Mouse (Mus musculus) intestine, postnatal 0 days (tissue): Measurements from ENCODE around the gene Mvb12b. TPM values are rescaled to one million over a fixed set of nuclear protein-coding genes. Genes with fewer than 3 reads are reported as not detected.

Experiments
- ATAC-seq: fragments of 200-750 bp; cut with Nextera tagmentation; 2 replicates; pipeline ENCODE4 v1.8.0; 2017; ENCODE audit warnings: mild to moderate bottlenecking, moderate TSS enrichment, moderate library complexity
- H3K27ac ChIP-seq: fragments of 300-500 bp; sonication (generic); 2 replicates; pipeline ENCODE4 v1.5.1; 2014; ENCODE audit warnings: mild to moderate bottlenecking, low read depth, low read length, moderate library complexity
- H3K27me3 ChIP-seq: fragments of 300-500 bp; sonication (generic); replicated peaks from 2 replicates; pipeline ENCODE4 v1.6.1; 2014; ENCODE audit warnings: low read length, mixed read lengths; ENCODE audit not compliant: control insufficient read depth, insufficient read depth
- H3K36me3 ChIP-seq: fragments of 300-500 bp; sonication (generic); 2 replicates; pipeline ENCODE4 v1.6.1; 2014; ENCODE audit warnings: mild to moderate bottlenecking, moderate library complexity; ENCODE audit not compliant: control insufficient read depth, insufficient read depth
- H3K4me1 ChIP-seq: fragments of 300-500 bp; sonication (generic); replicated peaks from 2 replicates; pipeline ENCODE4 v1.6.1; 2014; ENCODE audit warnings: antibody characterized with exemption, low read length, mixed read lengths; ENCODE audit not compliant: control insufficient read depth, insufficient read depth
- H3K4me2 ChIP-seq: fragments of 300-500 bp; sonication (generic); replicated peaks from 2 replicates; pipeline ENCODE4 v1.6.1; 2014; ENCODE audit warnings: low read depth, mild to moderate bottlenecking, moderate library complexity
- H3K4me3 ChIP-seq: fragments of 300-500 bp; sonication (generic); 2 replicates; pipeline ENCODE4 v1.5.1; 2014; ENCODE audit warnings: low read depth, low read length
- H3K9ac ChIP-seq: fragments of 300-500 bp; sonication (generic); 2 replicates; pipeline ENCODE4 v1.6.1; 2014; ENCODE audit warnings: mild to moderate bottlenecking, low read depth, low read length
- H3K9me3 ChIP-seq: fragments of 300-500 bp; sonication (generic); 2 replicates; pipeline ENCODE4 v1.6.1; 2016; ENCODE audit warnings: mixed run types; ENCODE audit not compliant: control insufficient read depth
- CTCF ChIP-seq: sonication (generic); IDR thresholded peaks from 2 replicates; pipeline ENCODE4 v1.5.1; 2016; ENCODE audit warnings: low read depth, mild to moderate bottlenecking, control low read depth, antibody characterized with exemption, moderate library complexity
- WGBS: fragments of 180-500 bp; shearing (Covaris S2); extraction: QIAGEN DNeasy Blood & Tissue Kit; methylation state at CpG from one replicate; pipeline ENCODE4 v1.1.7; 2014; 5-methylcytosine and 5-hydroxymethylcytosine counted together
- polyA plus RNA-seq: library from polyadenylated mRNA; unstranded; fragments of >200 nt; fragmentation: Nextera tagmentation; extraction: Ambion mirVana; gene quantifications from 2 replicates; pipeline ENCODE4 v1.2.1, GENCODE M21; 2015

The Mvb12b gene
- polyA plus RNA-seq, 1 experiment from 2014 or later = 6.7 TPM

- no peak overlapping the region for H3K4me3 ChIP-seq
- peaks cover 6% of the 10 kb centered on the region for H3K4me1 ChIP-seq
- H3K36me3 ChIP-seq = no peaks in the 10 kb centered on the region
- no peak for TF ChIP-seq CTCF
- WGBS = 56% methylated on average over 11 of the region's 11 CpGs
- H3K9me3 ChIP-seq = no peaks in the 10 kb centered on the region
- H3K9ac ChIP-seq = no peak overlapping the region
- no peaks in the 10 kb centered on the region for H3K27me3 ChIP-seq
- no peak overlapping the region for H3K27ac ChIP-seq
- no peak overlapping the region for H3K4me2 ChIP-seq
- ATAC-seq = no peak
These were observed 9.3 kb downstream of the Mvb12b start for GRCm38 (mm10) chr2:33878437-33878836.

GRCm38 (mm10) chr2:33877663-33878360 is 9.9 kb downstream of the Mvb12b start:
- Histone ChIP-seq H3K36me3 (no peaks in the 10 kb centered on the region; the same call in 1 of the 2 replicates), H3K4me3 (no peak overlapping the region), H3K27ac (no peak overlapping the region), H3K4me1 (peaks cover 6% of the 10 kb centered on the region), H3K4me2 (no peak overlapping the region), H3K9ac (no peak overlapping the region), H3K9me3 (no peaks in the 10 kb centered on the region), H3K27me3 (no peaks in the 10 kb centered on the region)
- no peak for TF ChIP-seq CTCF
- ATAC-seq = no peak
- 83% methylated on average over 6 of the region's 6 CpGs for WGBS

GRCm38 (mm10) chr2:33876529-33877290 is 11.0 kb downstream of the Mvb12b start:
- no peak for TF ChIP-seq CTCF
- Histone ChIP-seq H3K4me2 (peak overlapping the region; percentile 54), H3K9ac (no peak overlapping the region), H3K27ac (no peak overlapping the region), H3K4me1 (peaks cover 6% of the 10 kb centered on the region), H3K36me3 (no peaks in the 10 kb centered on the region; the same call in 1 of the 2 replicates), H3K9me3 (no peaks in the 10 kb centered on the region), H3K27me3 (no peaks in the 10 kb centered on the region), H3K4me3 (no peak overlapping the region; the same call in 1 of the 2 replicates)
- ATAC-seq = peak; percentile 28; the same call in 1 of the 2 replicates
- WGBS = 32% methylated on average over 25 of the region's 25 CpGs

- Histone ChIP-seq H3K4me1 (peaks cover 6% of the 10 kb centered on the region), H3K27ac (no peak overlapping the region), H3K4me3 (no peak overlapping the region), H3K27me3 (no peaks in the 10 kb centered on the region), H3K4me2 (no peak overlapping the region), H3K9me3 (no peaks in the 10 kb centered on the region), H3K9ac (no peak overlapping the region), H3K36me3 (no peaks in the 10 kb centered on the region; the same call in 1 of the 2 replicates)
- no peak for ATAC-seq
- TF ChIP-seq CTCF = no peak
- WGBS = 73% methylated on average over 12 of the region's 12 CpGs
These were observed 12.2 kb downstream of the Mvb12b start for GRCm38 (mm10) chr2:33875594-33875993.

- Histone ChIP-seq H3K27me3 (no peaks in the 10 kb centered on the region), H3K27ac (no peak overlapping the region), H3K9ac (no peak overlapping the region), H3K4me2 (no peak overlapping the region), H3K9me3 (no peaks in the 10 kb centered on the region), H3K4me1 (peaks cover 11% of the 10 kb centered on the region), H3K36me3 (no peaks in the 10 kb centered on the region; the same call in 1 of the 2 replicates), H3K4me3 (no peak overlapping the region)
- WGBS = 81% methylated on average over 10 of the region's 10 CpGs
- no peak for TF ChIP-seq CTCF
- ATAC-seq = no peak
These were observed 12.7 kb downstream of the Mvb12b start for GRCm38 (mm10) chr2:33874856-33875576.

GRCm38 (mm10) chr2:33874367-33874766 is 13.4 kb downstream of the Mvb12b start:
- H3K4me2 ChIP-seq = no peak overlapping the region
- no peaks in the 10 kb centered on the region; the same call in 1 of the 2 replicates for H3K36me3 ChIP-seq
- no peak for TF ChIP-seq CTCF
- no peak overlapping the region for H3K4me3 ChIP-seq
- peaks cover 11% of the 10 kb centered on the region for H3K4me1 ChIP-seq
- WGBS = 55% methylated on average over 5 of the region's 5 CpGs
- no peaks in the 10 kb centered on the region for H3K9me3 ChIP-seq
- ATAC-seq = no peak
- H3K27ac ChIP-seq = no peak overlapping the region
- no peaks in the 10 kb centered on the region for H3K27me3 ChIP-seq
- H3K9ac ChIP-seq = no peak overlapping the region
